Mouse (Mus musculus): ENCODE measurements around the gene Foxg1. TPM values are rescaled to one million over a fixed set of nuclear protein-coding genes. Genes with fewer than 3 reads are reported as not detected.

Foxg1 gene
- total RNA-seq, 1 experiment from 2014 or later: not detected

GRCm38 (mm10) chr12:49384295-49384875, 1.9 kb downstream of the Foxg1 start:
- no peak for ATAC-seq (replicated peaks; ENCODE audit: insufficient number of reproducible peaks, low FRiP score, low TSS enrichment, poor library complexity, severe bottlenecking)

- ATAC-seq (replicated peaks; ENCODE audit: insufficient number of reproducible peaks, low FRiP score, low TSS enrichment, poor library complexity, severe bottlenecking): no peak
These were observed 2.6 kb downstream of the Foxg1 start, which contains the start of gene Gm43517 for GRCm38 (mm10) chr12:49384876-49385630. TSS of gene Gm43517 (plus strand) at chr12:49385174.

GRCm38 (mm10) chr12:49385631-49385990, 3.2 kb downstream of the Foxg1 start:
- ATAC-seq (replicated peaks; ENCODE audit: insufficient number of reproducible peaks, low FRiP score, low TSS enrichment, poor library complexity, severe bottlenecking): no peak

GRCm38 (mm10) chr12:49386081-49386805, 3.8 kb downstream of the Foxg1 start:
- ATAC-seq (replicated peaks; ENCODE audit: insufficient number of reproducible peaks, low FRiP score, low TSS enrichment, poor library complexity, severe bottlenecking): no peak

GRCm38 (mm10) chr12:49387856-49388598, 5.6 kb downstream of the Foxg1 start:
- no peak for ATAC-seq (replicated peaks; ENCODE audit: insufficient number of reproducible peaks, low FRiP score, low TSS enrichment, poor library complexity, severe bottlenecking)

GRCm38 (mm10) chr12:49389666-49390065, 7.2 kb downstream of the Foxg1 start:
- no peak for ATAC-seq (replicated peaks; ENCODE audit: insufficient number of reproducible peaks, low FRiP score, low TSS enrichment, poor library complexity, severe bottlenecking)

GRCm38 (mm10) chr12:49390257-49390656, 7.8 kb downstream of the Foxg1 start:
- ATAC-seq (replicated peaks; ENCODE audit: insufficient number of reproducible peaks, low FRiP score, low TSS enrichment, poor library complexity, severe bottlenecking): no peak

GRCm38 (mm10) chr12:49390926-49391304, 8.5 kb downstream of the Foxg1 start:
- no peak for ATAC-seq (replicated peaks; ENCODE audit: insufficient number of reproducible peaks, low FRiP score, low TSS enrichment, poor library complexity, severe bottlenecking)

GRCm38 (mm10) chr12:49391305-49392040, 9.0 kb downstream of the Foxg1 start:
- no peak for ATAC-seq (replicated peaks; ENCODE audit: insufficient number of reproducible peaks, low FRiP score, low TSS enrichment, poor library complexity, severe bottlenecking)

- ATAC-seq (replicated peaks; ENCODE audit: insufficient number of reproducible peaks, low FRiP score, low TSS enrichment, poor library complexity, severe bottlenecking): no peak
These were observed 9.6 kb downstream of the Foxg1 start for GRCm38 (mm10) chr12:49392041-49392390.

GRCm38 (mm10) chr12:49392876-49393275, 10.4 kb downstream of the Foxg1 start:
- ATAC-seq (replicated peaks; ENCODE audit: insufficient number of reproducible peaks, low FRiP score, low TSS enrichment, poor library complexity, severe bottlenecking): no peak

- ATAC-seq (replicated peaks; ENCODE audit: insufficient number of reproducible peaks, low FRiP score, low TSS enrichment, poor library complexity, severe bottlenecking): no peak
These were observed 11.2 kb downstream of the Foxg1 start for GRCm38 (mm10) chr12:49393639-49394038.

- ATAC-seq (replicated peaks; ENCODE audit: insufficient number of reproducible peaks, low FRiP score, low TSS enrichment, poor library complexity, severe bottlenecking): no peak
These were observed 11.7 kb downstream of the Foxg1 start for GRCm38 (mm10) chr12:49394181-49394580.

GRCm38 (mm10) chr12:49394836-49395235, 12.4 kb downstream of the Foxg1 start:
- no peak for ATAC-seq (replicated peaks; ENCODE audit: insufficient number of reproducible peaks, low FRiP score, low TSS enrichment, poor library complexity, severe bottlenecking)

- ATAC-seq (replicated peaks; ENCODE audit: insufficient number of reproducible peaks, low FRiP score, low TSS enrichment, poor library complexity, severe bottlenecking): no peak
These were observed 13.5 kb downstream of the Foxg1 start for GRCm38 (mm10) chr12:49395969-49396368.

- no peak for ATAC-seq (replicated peaks; ENCODE audit: insufficient number of reproducible peaks, low FRiP score, low TSS enrichment, poor library complexity, severe bottlenecking)
These were observed 14.3 kb downstream of the Foxg1 start for GRCm38 (mm10) chr12:49396776-49397175.

GRCm38 (mm10) chr12:49397443-49398162, 15.1 kb downstream of the Foxg1 start:
- ATAC-seq (replicated peaks; ENCODE audit: insufficient number of reproducible peaks, low FRiP score, low TSS enrichment, poor library complexity, severe bottlenecking): no peak

- no peak for ATAC-seq (replicated peaks; ENCODE audit: insufficient number of reproducible peaks, low FRiP score, low TSS enrichment, poor library complexity, severe bottlenecking)
These were observed 15.7 kb downstream of the Foxg1 start for GRCm38 (mm10) chr12:49398163-49398540.

Measured in monocyte, adult 5-6 weeks (primary cell).